Mouse (Mus musculus): ENCODE measurements around the gene Fgfr2.

GRCm38 (mm10) chr7:132393014-132393406 lies 730.1 kb downstream of the Fgfr2 start:
- TF ChIP-seq CTCF (IDR thresholded peaks at IDR 0.05; ENCODE audit: borderline replicate concordance, extremely low read depth, insufficient read depth, insufficient read length): no peak
- TF ChIP-seq POLR2A (IDR thresholded peaks at IDR 0.05; ENCODE audit: borderline replicate concordance, extremely low read depth, insufficient read depth, insufficient read length, poor library complexity, severe bottlenecking): no peak

All from brain, embryonic 14.5 days (tissue).